Mouse (Mus musculus) spleen, adult 2 months (tissue): ENCODE results near the gene Phf14.
"Not testable (repeated sequence)": the region's sequence is repeated elsewhere in the genome, so short reads cannot be mapped to it uniquely, and the experiment has no call there.

Source experiments
- CTCF ChIP-seq: fragments of 200-500 bp; IDR thresholded peaks from 2 replicates; pipeline ENCODE4 v1.5.1; 2011; ENCODE audit warnings: mild to moderate bottlenecking, inconsistent platforms; ENCODE audit not compliant: insufficient read depth, insufficient read length, insufficient replicate concordance; ENCODE audit errors: extremely low read depth
- POLR2A ChIP-seq: fragments of 200-500 bp; IDR thresholded peaks from 2 replicates; pipeline ENCODE4 v1.6.1; 2011; ENCODE audit warnings: low read depth, low read length, inconsistent platforms

GRCm38 (mm10) chr6:11875364-11875763 lies 32.2 kb upstream of the Phf14 start:
- not testable (repeated sequence) for TF ChIP-seq CTCF, POLR2A
